In the genomic region with DNA sequence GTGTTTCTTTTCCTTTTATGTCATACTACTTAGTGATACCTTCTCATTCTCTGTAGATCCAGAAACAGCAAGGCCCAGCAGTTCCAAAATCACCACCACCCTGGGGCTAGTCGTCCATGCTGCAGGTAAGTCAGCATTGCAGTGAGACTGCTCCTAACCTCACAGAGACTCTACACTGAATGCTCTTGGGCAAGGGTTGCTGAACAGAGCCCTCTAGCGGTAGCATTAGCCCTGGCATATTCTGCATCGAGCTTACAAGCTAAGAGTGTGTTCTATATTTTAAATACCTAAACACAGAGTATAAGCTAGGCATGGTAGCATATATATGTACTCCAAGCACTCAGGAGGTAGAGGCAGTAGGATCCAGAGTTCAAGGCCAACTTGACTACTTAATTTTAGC, we compare ENCODE assay signal across 9 mouse cellular contexts. TPM values are rescaled to one million over a fixed set of nuclear protein-coding genes. Genes with fewer than 3 reads are reported as not detected.
DNase-seq lines count a peak whose midpoint lies in the region; ATAC-seq and TF ChIP-seq lines count a peak whose summit lies in the region.
"Had no signal": no experiment of that assay in that cellular context is flagged by ENCODE, and none has a peak within 500 bp of the region (broad histone marks: within the 10 kb centered on the region; RNA-seq: fewer than 3 reads in every experiment).

No protein-coding gene starts in this region.

- H3K27me3 ChIP-seq in forebrain, embryonic 14.5 days (replicated peaks; ENCODE audit: control insufficient read depth, insufficient read depth, low read length), result no peaks in the 10 kb centered on the region
- H3K27me3 ChIP-seq in forebrain, embryonic 10.5 days (ENCODE audit: poor library complexity, severe bottlenecking), result no peaks in the 10 kb centered on the region
- H3K27me3 ChIP-seq in lung, embryonic 14.5 days (ENCODE audit: insufficient read depth, low read length), result no peaks in the 10 kb centered on the region
- H3K27me3 ChIP-seq: lung, embryonic 15.5 days had no signal

- H3K9ac ChIP-seq in forebrain, embryonic 14.5 days (ENCODE audit: low read length), result no peak overlapping the region
- no peak overlapping the region for H3K9ac ChIP-seq in lung, embryonic 14.5 days
- H3K9ac ChIP-seq: lung, embryonic 15.5 days had no signal

- TF ChIP-seq CTCF in lung, embryonic 14.5 days (IDR thresholded peaks at IDR 0.05; ENCODE audit: low read depth), result peak; percentile 88

- H3K4me1 ChIP-seq in forebrain, embryonic 14.5 days (ENCODE audit: control insufficient read depth, insufficient read depth, low read length), result no peaks in the 10 kb centered on the region
- H3K4me1 ChIP-seq in forebrain, embryonic 10.5 days, result no peaks in the 10 kb centered on the region
- H3K4me1 ChIP-seq in lung, embryonic 14.5 days (ENCODE audit: insufficient read depth), result no peaks in the 10 kb centered on the region
- H3K4me1 ChIP-seq: lung, embryonic 15.5 days had no signal

- peak; percentile 76 for DNase-seq in forebrain, embryonic 14.5 days (ENCODE audit: low spot score)
- DNase-seq in forebrain, embryonic 10.5 days (ENCODE audit: extremely low spot score, low spot score), result no peak
- DNase-seq in B cell, adult 2 months, result peak; percentile 38 to 46
- peak; percentile 88 for DNase-seq in brain, adult 2 months (ENCODE audit: low read depth, low spot score)
- DNase-seq in fibroblast of lung, adult 2 months (ENCODE audit: low read depth), result peak; percentile 27
- DNase-seq in large intestine, adult 2 months (ENCODE audit: low read depth, low spot score), result peak; percentile 44
- DNase-seq in lung, embryonic 14.5 days, result peak; percentile 88
- peak; percentile 26 for DNase-seq in skeletal muscle tissue, adult 2 months (ENCODE audit: low read depth, low spot score)

- no peaks in the 10 kb centered on the region for H3K9me3 ChIP-seq in forebrain, embryonic 14.5 days (replicated peaks; ENCODE audit: control insufficient read depth, low read length)
- H3K9me3 ChIP-seq in forebrain, embryonic 10.5 days, result no peaks in the 10 kb centered on the region
- H3K9me3 ChIP-seq in lung, embryonic 14.5 days (ENCODE audit: low read depth, low read length), result no peaks in the 10 kb centered on the region
- H3K9me3 ChIP-seq: lung, embryonic 15.5 days had no signal

- H3K4me2 ChIP-seq in forebrain, embryonic 14.5 days (ENCODE audit: low read length), result no peak overlapping the region
- H3K4me2 ChIP-seq in lung, embryonic 14.5 days, result no peak overlapping the region
- H3K4me2 ChIP-seq: lung, embryonic 15.5 days had no signal

- H3K36me3 ChIP-seq in forebrain, embryonic 14.5 days (ENCODE audit: control insufficient read depth, insufficient read depth, low read length), result peaks cover 50% of the 10 kb centered on the region
- H3K36me3 ChIP-seq in forebrain, embryonic 10.5 days (replicated peaks), result peaks cover 66% of the 10 kb centered on the region
- H3K36me3 ChIP-seq in lung, embryonic 14.5 days (ENCODE audit: insufficient read depth), result peaks cover 54% of the 10 kb centered on the region

- WGBS in forebrain, embryonic 14.5 days, result 17% methylated on average over 3 of the region's 3 CpGs
- WGBS in forebrain, embryonic 10.5 days, result 23% methylated on average over 3 of the region's 3 CpGs
- WGBS in large intestine, adult 2 months, result 11% methylated on average over 3 of the region's 3 CpGs
- WGBS in lung, embryonic 14.5 days, result 8% methylated on average over 3 of the region's 3 CpGs

- no peak overlapping the region for H3K4me3 ChIP-seq in forebrain, embryonic 14.5 days (ENCODE audit: low read depth, low read length)
- no peak overlapping the region for H3K4me3 ChIP-seq in forebrain, embryonic 10.5 days
- H3K4me3 ChIP-seq in lung, embryonic 14.5 days (ENCODE audit: low read depth, low read length), result no peak overlapping the region
- H3K4me3 ChIP-seq: lung, embryonic 15.5 days had no signal

- no peak for ATAC-seq in forebrain, embryonic 14.5 days
- ATAC-seq in lung, embryonic 14.5 days (ENCODE audit: insufficient read depth), result peak; percentile 41; the same call in 1 of the 2 replicates

- no peak overlapping the region for H3K27ac ChIP-seq in forebrain, embryonic 14.5 days (ENCODE audit: low read depth, low read length)
- H3K27ac ChIP-seq in forebrain, embryonic 10.5 days, result no peak overlapping the region
- no peak overlapping the region for H3K27ac ChIP-seq in lung, embryonic 14.5 days (ENCODE audit: low read depth)
- H3K27ac ChIP-seq: lung, embryonic 15.5 days had no signal

RNA-seq across cellular contexts. Expression of gene Plekhd1, which starts 19.2 kb away (rescaled TPM):
- 0.15 and 0.38 TPM in 2 replicates for polyA plus RNA-seq in forebrain, embryonic 14.5 days (2014; fragmentation: Nextera tagmentation; extraction: Ambion mirVana)
- polyA plus RNA-seq in forebrain, embryonic 10.5 days (2016; fragmentation: Nextera tagmentation; extraction: Ambion mirVana), result 0.27 and 0.55 TPM in 2 replicates
- polyA plus RNA-seq in large intestine, adult 2 months (2012; rRNA removed), result 0.29 and 0.30 TPM in 2 replicates
- 2.7 and 4.6 TPM in 2 replicates for polyA plus RNA-seq in lung, embryonic 14.5 days (2014; fragmentation: Nextera tagmentation; extraction: Ambion mirVana)

RNA-seq across cellular contexts. Expression of gene Erh, which starts 29.0 kb away (rescaled TPM):
- 254 and 324 TPM in 2 replicates for polyA plus RNA-seq in forebrain, embryonic 14.5 days (2014; fragmentation: Nextera tagmentation; extraction: Ambion mirVana)
- 542 and 544 TPM in 2 replicates for polyA plus RNA-seq in forebrain, embryonic 10.5 days (2016; fragmentation: Nextera tagmentation; extraction: Ambion mirVana)
- 41.8 and 42.0 TPM in 2 replicates for polyA plus RNA-seq in large intestine, adult 2 months (2012; rRNA removed)
- polyA plus RNA-seq in lung, embryonic 14.5 days (2014; fragmentation: Nextera tagmentation; extraction: Ambion mirVana), result 357 and 369 TPM in 2 replicates

RNA-seq across cellular contexts. Expression of gene Slc39a9, which starts 29.5 kb away (rescaled TPM):
- polyA plus RNA-seq in forebrain, embryonic 14.5 days (2014; fragmentation: Nextera tagmentation; extraction: Ambion mirVana), result 22.4 and 28.4 TPM in 2 replicates
- 28.5 and 31.1 TPM in 2 replicates for polyA plus RNA-seq in forebrain, embryonic 10.5 days (2016; fragmentation: Nextera tagmentation; extraction: Ambion mirVana)
- polyA plus RNA-seq in large intestine, adult 2 months (2012; rRNA removed), result 45.1 and 87.2 TPM in 2 replicates
- polyA plus RNA-seq in lung, embryonic 14.5 days (2014; fragmentation: Nextera tagmentation; extraction: Ambion mirVana), result 33.9 and 38.2 TPM in 2 replicates
